Mouse (Mus musculus): ENCODE data around the gene Myo3b.

- TF ChIP-seq CTCF (IDR thresholded peaks at IDR 0.05; ENCODE audit: extremely low read depth, insufficient read length, insufficient replicate concordance, low read depth, low read length) = no peak
- TF ChIP-seq POLR2A (IDR thresholded peaks at IDR 0.05; ENCODE audit: low read depth, low read length) = no peak
These were observed 223.0 kb downstream of the Myo3b start for GRCm38 (mm10) chr2:70261703-70262564.
